Mouse (Mus musculus) E14TG2a.4 (cell line): ENCODE results near the gene H2-M10.6.

Experiments
- CTCF ChIP-seq: conservative IDR thresholded peaks from 2 replicates; pipeline ENCODE4 v1.5.1; 2014; ENCODE audit warnings: low read length
- NANOG ChIP-seq: IDR thresholded peaks from 2 replicates; pipeline ENCODE4 v1.6.1; 2014; ENCODE audit warnings: borderline replicate concordance, low read length, mixed read lengths

DNA sequence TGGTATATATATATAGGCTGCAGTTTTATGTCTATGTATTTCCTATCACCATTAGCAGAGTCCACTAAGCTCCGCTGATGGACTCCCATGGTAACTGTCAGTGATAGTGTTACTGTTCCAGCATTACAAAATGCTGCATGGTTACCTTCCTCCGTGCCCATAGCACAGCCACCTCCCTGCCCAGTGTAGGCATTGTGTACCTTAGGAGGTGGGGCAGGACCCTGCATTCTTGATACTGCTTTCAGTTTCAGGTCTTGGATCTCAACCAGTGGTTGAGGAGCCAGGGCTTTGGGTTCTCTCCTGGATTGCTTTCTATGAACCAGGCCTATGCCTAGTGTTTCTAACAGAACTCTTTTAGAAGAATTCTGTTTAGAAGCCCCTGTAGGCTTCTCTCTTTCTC lies 38.0 kb downstream of the H2-M10.6 start:
- TF ChIP-seq CTCF (no peak), NANOG (no peak)
